Mouse (Mus musculus): ENCODE results near the gene Bscl2.

- peak; percentile 34; the same call in 1 of the 2 replicates for TF ChIP-seq CTCF (IDR thresholded peaks at IDR 0.05; ENCODE audit: low read depth)
- no peak for TF ChIP-seq EP300 (optimal IDR thresholded peaks at IDR 0.05)
These were observed 14.4 kb downstream of the Bscl2 start for GRCm38 (mm10) chr19:8851639-8852038.

Measured in stomach, postnatal 0 days (tissue).